Mouse (Mus musculus) heart, postnatal 4 days (tissue): ENCODE data around the gene Il17d. TPM values are rescaled to one million over a fixed set of nuclear protein-coding genes. Genes with fewer than 3 reads are reported as not detected.

Source experiments
- DNase-seq: peaks from one replicate; pipeline ENCODE4 v3.0.0; 2021
- total RNA-seq, 2 experiments: library from RNA; stranded (reverse); gene quantifications; 2 replicates each; pipeline ENCODE4 v1.2.3; 2021

The Il17d gene
- total RNA-seq, 2 experiments from 2014 or later: 5.6 to 7.0 TPM

- DNase-seq: peak; percentile 61
These were observed 11.1 kb downstream of the Il17d start for GRCm38 (mm10) chr14:57535646-57536045.

DNA sequence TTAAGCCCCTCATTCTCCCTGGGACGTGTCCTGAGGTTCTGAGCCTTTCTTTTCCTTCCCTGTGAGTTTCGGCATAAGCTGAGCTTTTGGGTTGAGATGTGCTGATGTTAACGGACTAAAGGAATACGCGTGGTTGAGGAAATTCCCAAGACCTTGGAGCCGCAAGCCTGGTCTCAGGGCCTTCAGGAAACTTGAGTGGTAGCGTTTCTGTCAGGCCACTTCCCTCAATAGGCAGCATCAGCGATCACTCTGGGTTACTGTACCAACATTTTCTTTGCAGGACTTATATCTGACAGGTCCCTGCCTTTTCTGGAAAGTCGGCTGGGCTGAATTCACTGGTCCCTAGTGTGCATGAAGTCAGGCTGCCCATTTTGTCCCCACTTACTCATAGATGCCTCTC lies 12.2 kb downstream of the Il17d start:
- no peak for DNase-seq

DNA sequence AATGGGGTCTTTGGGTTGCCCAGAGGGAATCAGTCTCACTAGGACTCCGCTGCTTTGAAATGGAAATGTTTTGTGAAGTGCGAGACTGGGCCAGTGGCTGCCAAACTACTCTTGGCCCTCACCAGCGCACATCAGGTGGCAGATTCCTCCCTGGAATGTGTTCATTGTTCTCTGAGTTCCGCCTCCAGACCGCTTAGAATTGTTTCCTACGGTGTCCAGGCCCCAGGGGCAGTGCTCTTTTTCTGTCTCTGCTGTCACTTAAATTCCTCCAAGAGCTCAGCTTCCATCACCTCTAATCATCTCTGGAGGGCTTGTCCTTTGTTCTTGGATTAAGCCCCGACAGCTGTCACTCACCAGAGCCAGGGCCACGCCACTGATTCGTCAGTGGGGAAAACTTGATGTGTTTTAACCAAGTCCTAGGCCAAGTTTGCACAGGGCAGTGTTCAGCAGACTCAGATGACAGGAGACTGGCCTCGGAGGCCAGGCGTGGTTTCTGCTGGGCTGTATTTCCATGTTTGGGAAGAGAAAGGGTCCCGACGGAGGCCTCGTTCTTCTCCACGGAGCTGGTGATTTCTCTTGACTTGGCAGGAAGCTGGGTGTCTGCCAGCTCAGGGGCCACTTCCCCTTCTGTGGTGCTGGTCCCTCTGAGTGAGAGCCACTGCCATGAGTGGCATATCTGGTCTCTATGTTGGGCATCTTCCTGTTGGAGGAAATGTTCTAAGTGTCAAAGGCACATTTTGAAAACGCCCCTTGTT lies 12.9 kb downstream of the Il17d start:
- DNase-seq: peak; percentile 63

GRCm38 (mm10) chr14:57540683-57541082 lies 16.1 kb downstream of the Il17d start:
- DNase-seq: no peak

GRCm38 (mm10) chr14:57542231-57542630 lies 17.7 kb downstream of the Il17d start:
- DNase-seq: no peak

DNA sequence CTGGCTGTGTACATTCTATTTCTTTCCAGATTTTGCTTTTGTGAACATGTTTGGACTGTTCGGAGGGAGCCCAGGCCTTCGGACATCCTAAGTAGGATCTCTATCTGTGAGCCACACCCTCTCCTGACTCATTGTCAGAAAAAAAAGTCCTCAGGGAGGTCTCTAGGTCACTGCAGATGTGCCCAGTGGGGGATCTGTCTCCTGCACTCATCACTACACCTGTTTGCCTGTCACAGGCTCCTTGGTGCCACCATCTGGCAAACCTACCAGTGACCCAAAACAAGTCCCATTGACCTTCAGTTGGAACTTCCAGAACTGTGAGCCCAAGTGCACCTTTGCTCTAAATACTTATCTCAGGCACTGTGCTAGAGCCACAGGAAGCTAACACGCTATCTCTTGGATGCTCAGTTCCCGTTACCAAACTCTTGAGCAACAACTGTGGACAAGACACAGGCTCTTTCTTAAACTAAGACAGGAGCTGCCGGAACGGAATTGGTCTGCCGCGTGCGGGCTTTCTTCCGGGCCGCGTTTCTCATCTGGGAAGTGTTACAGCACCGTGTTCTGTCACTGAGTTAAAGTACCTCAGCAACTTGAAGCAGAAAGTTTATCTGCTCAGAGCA lies 19.0 kb downstream of the Il17d start:
- no peak for DNase-seq

GRCm38 (mm10) chr14:57545526-57545925 lies 20.9 kb downstream of the Il17d start:
- DNase-seq: no peak

DNA sequence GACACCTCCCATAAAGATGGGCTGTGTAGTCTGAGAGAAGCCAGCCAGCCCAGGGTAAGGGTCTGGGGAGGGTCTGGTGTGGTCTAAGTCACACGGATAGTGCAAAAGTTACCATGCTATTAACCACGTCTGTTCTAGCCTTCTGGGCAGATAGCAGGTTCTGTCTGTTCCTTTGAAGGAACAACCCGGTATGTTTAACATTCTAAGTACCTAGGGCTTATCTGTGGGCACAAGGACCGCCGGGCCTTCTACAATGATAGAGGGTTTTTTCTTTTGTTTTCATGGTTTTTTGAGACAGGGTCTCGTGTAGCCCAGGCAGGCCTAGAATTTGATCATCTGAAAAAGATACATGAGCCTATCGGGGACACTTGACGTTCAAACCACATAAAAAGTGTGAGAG lies 21.6 kb downstream of the Il17d start:
- DNase-seq: no peak

- no peak for DNase-seq
These were observed 22.0 kb downstream of the Il17d start for GRCm38 (mm10) chr14:57546557-57547021.

DNA sequence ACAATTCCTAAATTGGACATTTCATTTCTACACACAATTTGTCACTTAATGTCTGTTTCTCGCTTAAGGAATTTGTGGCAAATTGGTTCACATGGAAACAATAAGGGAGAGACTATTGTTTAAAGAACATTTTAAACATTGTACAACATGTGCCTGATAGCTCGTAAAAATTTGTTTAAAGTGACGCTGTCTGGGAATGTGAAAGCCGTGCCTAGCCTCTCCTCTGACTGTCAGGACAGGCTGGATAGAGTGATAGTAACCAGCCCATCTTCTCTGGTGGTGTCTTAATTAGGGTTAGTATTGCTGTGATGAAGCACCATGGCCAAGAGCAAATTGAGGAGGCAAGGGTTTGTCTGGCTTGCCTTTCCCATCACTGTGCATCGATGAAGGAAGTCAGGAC lies 22.5 kb downstream of the Il17d start:
- DNase-seq: no peak

DNA sequence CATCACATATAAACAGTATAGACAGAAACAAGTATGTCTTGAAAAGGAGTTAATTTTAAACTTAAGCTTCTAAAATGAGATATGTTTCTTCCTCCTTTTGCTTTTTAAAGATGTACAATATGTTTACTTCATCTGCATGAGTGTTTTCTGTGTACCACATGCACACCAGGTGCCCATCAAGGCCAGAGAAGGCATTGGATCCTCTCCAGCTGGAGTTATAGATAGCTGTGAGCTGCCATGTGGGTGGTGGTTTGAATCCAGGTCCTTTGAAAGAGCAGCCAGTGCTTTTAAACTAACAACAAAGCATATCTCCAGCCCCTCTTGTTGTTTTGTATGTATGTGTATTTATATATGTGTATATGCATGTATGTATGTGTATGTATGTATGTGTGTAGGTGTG lies 28.4 kb downstream of the Il17d start:
- DNase-seq: no peak

DNA sequence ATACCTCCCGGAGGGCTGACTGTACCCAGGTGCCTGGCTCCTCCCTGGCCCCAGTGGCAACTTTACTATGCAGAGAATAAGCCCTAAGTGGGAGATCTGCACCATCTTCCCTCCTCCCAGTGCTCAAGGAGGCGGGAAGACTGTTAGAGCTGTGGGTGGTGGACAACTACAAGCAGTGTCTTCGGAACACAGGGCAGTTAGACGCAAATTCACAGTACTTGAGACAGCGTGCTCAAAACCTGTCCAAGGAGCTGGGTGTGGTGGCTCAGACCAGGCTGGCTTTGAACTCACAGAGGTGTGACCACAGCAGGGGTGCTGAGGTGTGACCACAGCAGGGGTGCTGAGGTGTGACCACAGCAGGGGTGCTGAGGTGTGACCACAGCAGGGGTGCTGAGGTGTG lies 29.9 kb downstream of the Il17d start:
- DNase-seq: no peak

GRCm38 (mm10) chr14:57555471-57556070 lies 31.0 kb downstream of the Il17d start:
- no peak for DNase-seq

DNA sequence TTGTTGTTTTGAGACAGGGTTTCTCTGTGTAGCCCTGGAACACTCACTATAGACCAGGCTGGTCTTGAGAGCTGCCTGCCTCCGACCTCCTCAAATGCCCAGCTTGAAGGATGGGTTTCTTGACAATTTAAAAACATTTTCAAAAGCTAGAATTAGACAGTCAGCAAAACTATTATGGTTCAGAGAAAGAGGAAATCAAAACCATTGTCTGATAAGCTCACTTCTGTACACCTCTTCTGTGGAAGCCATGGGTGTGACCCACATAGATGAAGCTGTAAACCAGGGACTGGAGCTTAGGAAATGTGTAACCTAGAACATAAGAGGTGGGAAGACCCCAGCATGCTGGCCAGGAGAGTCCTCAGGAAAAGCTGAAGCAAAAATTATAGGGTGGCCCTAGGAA lies 32.3 kb downstream of the Il17d start:
- no peak for DNase-seq

DNA sequence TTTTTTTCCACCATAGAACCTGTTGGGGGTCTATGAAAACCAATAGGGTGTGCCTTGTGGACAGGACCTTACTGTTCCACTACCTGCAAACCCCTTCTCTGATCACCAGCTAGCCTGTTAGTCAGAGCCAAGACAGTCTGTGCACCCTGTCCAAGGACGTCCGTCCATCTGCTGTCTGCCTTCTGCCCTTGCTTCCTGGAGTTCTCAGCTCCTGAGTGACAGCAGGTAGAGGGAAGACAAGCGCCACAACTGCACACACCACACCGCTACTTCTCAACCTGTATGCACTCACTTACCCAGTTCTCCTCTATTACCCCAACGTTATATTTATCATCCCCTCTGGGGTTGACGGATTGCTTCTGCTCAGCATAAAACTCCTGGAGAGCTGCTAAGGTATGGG lies 41.0 kb downstream of the Il17d start:
- DNase-seq: no peak

GRCm38 (mm10) chr14:57571155-57572133 lies 46.9 kb downstream of the Il17d start, which contains the start of gene Eef1akmt1:
Eef1akmt1 (minus strand) TSS chr14:57571612.
- peak; percentile 98 for DNase-seq

DNA sequence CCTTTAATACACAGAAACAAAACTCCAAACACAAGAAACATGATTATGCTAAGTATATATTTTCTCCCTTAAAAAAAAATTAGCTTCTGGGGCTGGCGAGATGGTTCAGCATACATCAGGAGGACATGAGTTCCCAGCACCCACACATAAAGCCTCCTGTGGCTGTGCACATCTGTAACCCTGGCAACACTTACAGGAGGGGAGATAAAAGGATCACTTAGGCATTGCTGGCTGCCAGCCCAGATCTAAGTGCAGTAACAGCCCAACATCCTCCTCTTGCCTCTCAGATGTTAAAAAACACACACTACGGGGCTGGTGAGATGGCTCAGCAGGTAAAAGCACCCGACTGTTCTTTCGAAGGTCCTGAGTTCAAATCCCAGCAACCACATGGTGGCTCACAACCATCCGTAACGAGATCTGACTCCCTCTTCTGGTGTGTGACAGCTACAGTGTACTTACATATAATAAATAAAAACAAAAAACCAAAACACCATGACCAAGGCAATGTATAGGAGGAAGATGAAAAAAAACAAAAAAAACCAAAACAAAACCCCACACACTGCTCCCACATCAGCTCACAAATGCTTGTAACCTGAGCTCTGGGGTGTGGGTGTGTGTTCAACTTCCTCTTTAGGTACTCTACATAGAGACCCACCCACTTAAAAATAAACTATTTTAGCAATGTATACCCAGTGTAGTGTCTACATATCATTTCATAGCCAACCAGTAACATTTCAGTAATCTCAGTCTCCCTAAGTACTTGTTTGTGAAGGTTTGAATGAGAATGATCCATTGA lies 50.4 kb downstream of the Il17d start:
- no peak for DNase-seq

DNA sequence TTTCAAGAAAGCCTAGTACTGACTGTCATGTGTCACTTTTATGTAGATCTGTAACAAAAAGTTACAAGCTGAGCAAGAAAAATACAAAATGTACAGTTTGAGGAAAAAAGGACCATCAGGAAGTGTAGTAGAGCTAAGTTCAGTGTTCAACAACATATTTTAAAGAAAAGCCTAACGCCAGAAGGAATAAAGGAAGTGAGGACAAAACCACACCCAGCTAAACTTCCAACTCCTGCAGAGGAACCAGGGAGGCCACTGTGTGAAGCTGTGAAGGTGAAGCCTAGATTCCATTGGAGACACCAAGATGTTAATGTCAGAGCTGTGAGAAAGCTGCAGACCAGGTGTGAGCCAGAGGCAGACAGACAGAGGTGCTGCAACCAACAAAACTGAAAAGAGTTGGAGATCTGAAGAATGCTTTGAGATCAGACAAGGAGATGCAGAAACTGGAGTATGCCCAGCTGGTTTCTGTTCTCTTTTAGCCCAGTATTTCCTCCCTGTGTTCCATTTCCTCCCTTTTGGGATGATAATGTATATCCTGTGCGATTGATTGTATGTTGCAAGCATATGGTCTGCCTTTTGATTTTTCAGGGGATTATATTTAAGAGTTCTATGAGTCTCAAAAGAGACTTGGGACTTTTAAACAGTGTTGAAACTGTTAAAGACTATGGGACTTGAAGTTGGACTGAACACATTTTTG lies 51.9 kb downstream of the Il17d start:
- DNase-seq: no peak

DNA sequence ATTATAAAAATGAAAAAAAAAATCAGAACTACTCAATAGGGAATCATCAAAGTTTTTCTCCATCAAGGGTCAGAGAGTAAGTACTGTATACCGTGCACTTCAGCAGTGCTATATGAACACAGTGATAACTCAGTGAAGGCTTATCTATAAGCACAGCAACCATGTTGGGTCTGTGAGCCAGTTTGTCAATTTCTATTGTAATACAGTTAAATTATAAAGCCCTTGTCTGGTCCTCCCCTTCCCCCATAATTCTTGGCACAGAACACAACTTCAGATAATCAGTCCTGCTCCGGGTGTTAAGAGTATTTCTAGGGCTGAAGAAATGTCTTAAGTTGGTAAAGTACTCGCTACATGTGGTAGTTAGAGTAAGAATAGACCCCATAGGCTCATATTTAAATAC lies 67.3 kb downstream of the Il17d start:
- no peak for DNase-seq
